Mouse (Mus musculus): ENCODE measurements around the gene Hoga1. TPM values are rescaled to one million over a fixed set of nuclear protein-coding genes. Genes with fewer than 3 reads are reported as not detected.

Hoga1 gene
- polyA plus RNA-seq, 1 experiment from 2014 or later = 1.3 TPM

- WGBS = 80% methylated on average over 5 of the region's 5 CpGs
- Histone ChIP-seq H3K4me2 (no peak overlapping the region), H3K4me3 (no peak overlapping the region), H3K9me3 (no peaks in the 10 kb centered on the region), H3K27me3 (no peaks in the 10 kb centered on the region), H3K9ac (no peak overlapping the region), H3K4me1 (peaks cover 28% of the 10 kb centered on the region), H3K36me3 (peaks cover 19% of the 10 kb centered on the region), H3K27ac (no peak overlapping the region)
- no peak for ATAC-seq (ENCODE audit: insufficient number of reproducible peaks, insufficient read depth, low FRiP score, low TSS enrichment, low read depth)
These were observed 14.3 kb upstream of the Hoga1 start for GRCm38 (mm10) chr19:42031112-42031511.

DNA sequence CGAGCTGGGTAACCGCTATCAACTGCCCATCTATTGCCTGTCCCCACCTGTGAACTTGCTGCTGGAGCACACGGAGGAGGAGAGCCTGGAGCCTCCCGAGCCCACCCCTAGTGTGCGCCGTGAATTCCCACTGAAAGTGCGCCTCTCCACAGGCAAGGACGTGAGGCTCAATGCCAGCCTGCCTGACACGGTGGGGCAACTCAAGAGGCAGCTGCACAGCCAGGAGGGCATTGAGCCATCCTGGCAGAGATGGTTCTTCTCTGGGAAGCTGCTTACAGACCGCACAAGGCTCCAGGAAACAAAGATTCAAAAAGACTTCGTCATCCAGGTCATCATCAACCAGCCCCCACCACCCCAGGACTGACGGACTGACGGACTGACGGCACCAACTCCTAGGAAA lies 11.8 kb upstream of the Hoga1 start:
- Histone ChIP-seq H3K4me1 (peaks cover 24% of the 10 kb centered on the region), H3K9ac (peak overlapping the region; percentile 49), H3K27me3 (no peaks in the 10 kb centered on the region), H3K36me3 (peaks cover 19% of the 10 kb centered on the region), H3K27ac (peak overlapping the region; percentile 80), H3K4me3 (no peak overlapping the region), H3K4me2 (no peak overlapping the region), H3K9me3 (no peaks in the 10 kb centered on the region)
- WGBS = 82% methylated on average over 14 of the region's 14 CpGs
- ATAC-seq (ENCODE audit: insufficient number of reproducible peaks, insufficient read depth, low FRiP score, low TSS enrichment, low read depth) = no peak

DNA sequence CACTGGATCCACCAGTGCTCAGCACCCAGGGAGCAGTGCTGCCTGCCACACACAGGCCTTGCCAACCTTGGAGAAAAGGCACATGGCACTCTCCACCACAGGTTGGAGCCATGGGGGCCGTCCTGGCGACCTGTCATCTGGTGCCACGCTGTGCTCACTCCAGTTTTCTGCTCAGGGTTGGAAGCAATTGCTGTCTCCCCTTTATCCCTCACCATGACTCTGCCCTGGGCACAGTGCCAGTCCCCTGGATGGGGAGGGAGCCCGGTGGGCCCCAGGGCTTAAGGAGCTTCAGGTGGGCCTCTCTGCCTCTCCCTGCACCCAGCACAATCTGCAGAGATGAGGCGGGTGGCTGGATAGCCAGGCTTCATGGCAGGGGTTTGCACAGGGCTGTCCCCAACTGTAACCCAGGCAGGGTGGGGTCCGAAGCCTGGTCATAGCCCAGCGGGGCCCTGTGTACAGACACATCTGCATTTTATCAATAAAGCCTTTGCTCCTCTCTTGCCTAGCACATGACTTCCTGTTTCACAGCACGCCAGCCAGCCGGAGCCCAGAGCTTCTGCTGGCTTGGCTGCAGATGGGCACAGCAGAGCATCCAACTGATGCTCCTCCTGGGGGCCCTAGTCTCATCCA lies 11.1 kb upstream of the Hoga1 start:
- 37% methylated on average over 9 of the region's 9 CpGs for WGBS
- no peak overlapping the region for H3K4me3 ChIP-seq
- peak; percentile 35; the same call in 1 of the 2 replicates for ATAC-seq (ENCODE audit: insufficient number of reproducible peaks, insufficient read depth, low FRiP score, low TSS enrichment, low read depth)
- H3K9me3 ChIP-seq = no peaks in the 10 kb centered on the region
- H3K4me1 ChIP-seq = peaks cover 24% of the 10 kb centered on the region
- H3K9ac ChIP-seq = peak overlapping the region; percentile 49
- H3K27me3 ChIP-seq = no peaks in the 10 kb centered on the region
- H3K36me3 ChIP-seq = peaks cover 19% of the 10 kb centered on the region
- peak overlapping the region; percentile 80 for H3K27ac ChIP-seq
- H3K4me2 ChIP-seq = no peak overlapping the region; the same call in 1 of the 2 replicates

DNA sequence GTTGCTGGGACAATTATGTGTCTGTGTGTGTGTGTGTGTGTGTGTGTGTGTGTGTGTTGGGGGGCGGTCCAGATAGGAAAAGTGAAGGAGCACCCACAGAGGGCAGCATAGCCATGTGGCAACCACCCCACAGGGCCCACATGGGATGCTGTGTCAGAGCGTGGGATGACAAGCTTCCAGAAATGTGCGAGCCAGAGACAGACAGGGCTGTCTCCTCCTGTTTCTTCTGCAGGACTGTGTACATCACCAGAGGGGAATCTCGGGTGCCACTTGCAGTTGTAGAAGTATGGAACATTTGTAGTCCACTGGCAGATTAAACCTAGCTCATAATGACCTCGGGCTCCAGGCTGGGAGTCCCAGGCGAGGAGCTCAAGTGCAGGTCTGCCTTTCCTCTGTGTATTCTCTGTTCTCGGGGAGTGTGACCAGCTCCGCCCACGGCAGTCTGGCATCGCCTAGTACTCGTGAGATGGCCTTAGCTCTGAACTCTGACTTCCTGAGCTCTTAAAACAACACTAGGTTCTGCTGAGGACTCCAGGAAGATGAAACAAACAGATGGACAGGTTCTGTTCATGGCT lies 10.4 kb upstream of the Hoga1 start:
- Histone ChIP-seq H3K36me3 (peaks cover 19% of the 10 kb centered on the region), H3K9me3 (no peaks in the 10 kb centered on the region), H3K9ac (0 out of 2 replicates have a peak overlapping the region, but pooled peaks have one; percentile 27), H3K4me2 (peak overlapping the region; percentile 24), H3K27me3 (peaks cover 3% of the 10 kb centered on the region), H3K27ac (peak overlapping the region; percentile 80), H3K4me1 (peaks cover 24% of the 10 kb centered on the region), H3K4me3 (no peak overlapping the region)
- WGBS = 47% methylated on average over 11 of the region's 11 CpGs
- 0 out of 2 replicates have a peak, but pooled peaks have one; percentile 3 for ATAC-seq (ENCODE audit: insufficient number of reproducible peaks, insufficient read depth, low FRiP score, low TSS enrichment, low read depth)

- Histone ChIP-seq H3K4me2 (peak within 1 kb of the TSS; percentile 24; the same call in 1 of the 2 replicates), H3K27ac (peak within 1 kb of the TSS; percentile 80)
These were observed 9.8 kb upstream of the Hoga1 start, which contains the start of gene Ankrd2 for GRCm38 (mm10) chr19:42035456-42036248. Gene Ankrd2, plus strand, starts transcription at chr19:42036000.

DNA sequence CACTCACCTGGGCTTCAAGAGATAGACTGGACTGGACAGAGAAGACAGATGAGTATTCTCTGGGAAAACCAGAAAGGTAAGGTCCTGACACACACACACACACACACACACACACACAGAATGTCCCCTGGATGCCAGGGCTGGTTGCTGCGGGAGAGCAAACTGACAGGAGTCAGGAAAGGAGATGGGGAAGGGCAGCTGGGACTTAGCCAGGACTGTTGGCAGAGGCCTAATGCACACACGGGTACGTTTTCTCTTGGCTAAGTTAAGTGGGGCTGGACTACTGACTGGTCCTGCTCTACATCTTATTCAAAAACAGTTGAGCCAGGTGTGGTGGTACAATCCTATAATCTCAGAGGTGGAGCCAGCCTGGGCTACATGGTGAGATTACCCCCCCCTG lies 9.1 kb upstream of the Hoga1 start:
- ATAC-seq (ENCODE audit: insufficient number of reproducible peaks, insufficient read depth, low FRiP score, low TSS enrichment, low read depth) = no peak
- Histone ChIP-seq H3K9ac (no peak overlapping the region), H3K4me3 (no peak overlapping the region), H3K4me1 (peaks cover 24% of the 10 kb centered on the region), H3K36me3 (peaks cover 19% of the 10 kb centered on the region), H3K27me3 (peaks cover 6% of the 10 kb centered on the region), H3K9me3 (no peaks in the 10 kb centered on the region), H3K4me2 (no peak overlapping the region), H3K27ac (no peak overlapping the region)
- WGBS = 86% methylated on average over 3 of the region's 3 CpGs

More at GRCm38 (mm10) chr19:42035456-42036248, 9.8 kb upstream of the Hoga1 start, which contains the start of gene Ankrd2:
- H3K36me3 ChIP-seq = peaks cover 19% of the 10 kb centered on the region
- peaks cover 24% of the 10 kb centered on the region for H3K4me1 ChIP-seq
- ATAC-seq (ENCODE audit: insufficient number of reproducible peaks, insufficient read depth, low FRiP score, low TSS enrichment, low read depth) = 0 out of 2 replicates have a peak, but pooled peaks have one; percentile 16
- no peaks in the 10 kb centered on the region for H3K9me3 ChIP-seq
- peaks cover 6% of the 10 kb centered on the region for H3K27me3 ChIP-seq
- H3K9ac ChIP-seq = 0 out of 2 replicates have a peak within 1 kb of the TSS, but pooled peaks have one; percentile 27
- 66% methylated on average over 19 of the region's 19 CpGs for WGBS
- H3K4me3 ChIP-seq = no peak within 1 kb of the TSS

DNA sequence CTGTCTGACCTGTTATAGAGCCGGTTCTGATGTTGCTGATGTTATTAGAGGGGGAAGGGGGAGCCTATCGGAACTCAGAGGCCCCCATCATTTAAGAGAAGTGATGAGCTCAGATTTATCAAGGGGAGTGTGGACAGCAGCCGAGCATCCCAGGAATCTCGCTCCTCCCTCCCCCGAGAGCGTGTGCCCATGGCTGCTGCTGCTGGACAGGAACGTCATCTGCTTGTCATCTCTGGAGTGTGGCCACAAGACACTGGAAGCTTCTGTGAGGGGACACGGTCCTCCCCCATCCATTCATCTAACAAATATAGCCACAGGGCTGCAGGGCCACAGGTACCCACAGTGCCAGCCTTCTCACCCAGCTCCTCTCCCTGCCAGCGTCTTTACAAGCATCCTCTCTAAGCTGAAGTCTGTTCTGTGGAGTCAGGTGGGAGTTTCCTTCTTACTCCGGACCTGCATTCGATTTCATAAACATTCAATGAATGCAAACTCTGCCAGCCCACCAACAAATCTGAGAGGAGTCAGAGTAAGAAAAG lies 8.2 kb upstream of the Hoga1 start:
- peaks cover 6% of the 10 kb centered on the region for H3K27me3 ChIP-seq

DNA sequence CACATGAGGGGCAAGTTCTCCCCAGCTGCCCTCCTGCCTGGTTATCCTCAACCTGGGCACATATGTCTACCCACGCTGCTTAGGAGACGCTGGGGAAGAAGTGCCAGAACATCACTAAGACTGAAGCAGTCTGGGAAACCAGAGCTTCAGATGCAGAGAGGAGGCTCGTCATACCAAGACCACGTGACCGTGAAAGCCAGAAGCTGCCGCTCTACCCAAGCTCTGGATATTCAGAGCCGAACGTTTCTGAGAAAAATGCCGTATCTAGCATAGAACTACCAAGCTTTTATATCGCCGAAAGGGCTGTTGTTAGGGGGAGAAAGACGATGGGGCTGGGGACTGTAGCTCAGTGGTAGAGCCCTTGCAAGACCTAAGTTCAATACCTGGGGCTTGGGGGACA lies 7.1 kb upstream of the Hoga1 start:
- 89% methylated on average over 12 of the region's 12 CpGs for WGBS

More for the DNA sequence above, 8.2 kb upstream of the Hoga1 start:
- ATAC-seq (ENCODE audit: insufficient number of reproducible peaks, insufficient read depth, low FRiP score, low TSS enrichment, low read depth) = no peak
- Histone ChIP-seq H3K27ac (no peak overlapping the region), H3K9ac (no peak overlapping the region), H3K4me1 (peaks cover 24% of the 10 kb centered on the region), H3K9me3 (no peaks in the 10 kb centered on the region), H3K4me3 (no peak overlapping the region), H3K36me3 (peaks cover 13% of the 10 kb centered on the region), H3K4me2 (no peak overlapping the region)
- 70% methylated on average over 11 of the region's 11 CpGs for WGBS

GRCm38 (mm10) chr19:42043988-42044387 lies 1.4 kb upstream of the Hoga1 start:
- no peak overlapping the region for H3K9ac ChIP-seq

More for the DNA sequence above, 7.1 kb upstream of the Hoga1 start:
- H3K4me2 ChIP-seq = no peak overlapping the region
- no peak overlapping the region for H3K4me3 ChIP-seq
- H3K27me3 ChIP-seq = peaks cover 6% of the 10 kb centered on the region
- no peaks in the 10 kb centered on the region for H3K9me3 ChIP-seq
- peaks cover 11% of the 10 kb centered on the region for H3K36me3 ChIP-seq
- no peak for ATAC-seq (ENCODE audit: insufficient number of reproducible peaks, insufficient read depth, low FRiP score, low TSS enrichment, low read depth)
- no peak overlapping the region for H3K27ac ChIP-seq
- H3K9ac ChIP-seq = no peak overlapping the region
- peaks cover 24% of the 10 kb centered on the region for H3K4me1 ChIP-seq

GRCm38 (mm10) chr19:42050251-42050650 lies 4.8 kb downstream of the Hoga1 start:
- Histone ChIP-seq H3K4me3 (no peak overlapping the region), H3K4me2 (no peak overlapping the region), H3K36me3 (no peaks in the 10 kb centered on the region), H3K9ac (no peak overlapping the region), H3K4me1 (peaks cover 13% of the 10 kb centered on the region; the same call in 1 of the 2 replicates), H3K27ac (no peak overlapping the region), H3K27me3 (no peaks in the 10 kb centered on the region), H3K9me3 (no peaks in the 10 kb centered on the region)
- WGBS = 90% methylated on average over 1 of the region's 1 CpGs
- no peak for ATAC-seq (ENCODE audit: insufficient number of reproducible peaks, insufficient read depth, low FRiP score, low TSS enrichment, low read depth)

More at GRCm38 (mm10) chr19:42043988-42044387, 1.4 kb upstream of the Hoga1 start:
- Histone ChIP-seq H3K27ac (no peak overlapping the region), H3K4me2 (no peak overlapping the region), H3K27me3 (peaks cover 6% of the 10 kb centered on the region), H3K36me3 (no peaks in the 10 kb centered on the region), H3K4me1 (peaks cover 13% of the 10 kb centered on the region; the same call in 1 of the 2 replicates), H3K4me3 (no peak overlapping the region), H3K9me3 (no peaks in the 10 kb centered on the region)
- 97% methylated on average over 6 of the region's 6 CpGs for WGBS
- ATAC-seq (ENCODE audit: insufficient number of reproducible peaks, insufficient read depth, low FRiP score, low TSS enrichment, low read depth) = no peak

DNA sequence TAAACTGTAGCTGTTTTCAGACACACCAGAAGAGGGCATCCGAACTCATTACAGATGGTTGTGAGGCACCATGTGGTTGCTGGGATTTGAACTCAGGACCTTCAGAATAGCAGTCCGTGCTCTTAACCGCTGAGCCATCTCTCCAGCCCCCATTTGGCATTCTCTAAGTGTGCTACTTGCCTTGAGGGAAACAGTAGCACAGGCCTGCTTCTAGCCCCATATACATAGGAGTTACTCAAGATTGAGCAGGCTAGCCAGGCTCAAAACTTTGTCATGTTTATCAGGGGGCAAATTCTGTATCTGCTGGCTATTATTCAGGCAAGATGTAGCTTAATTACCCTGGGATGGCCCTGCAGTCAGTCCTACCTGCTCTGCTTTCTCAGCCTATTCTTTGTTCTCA lies 5.9 kb downstream of the Hoga1 start:
- Histone ChIP-seq H3K4me2 (no peak overlapping the region), H3K9me3 (no peaks in the 10 kb centered on the region), H3K9ac (no peak overlapping the region), H3K27ac (no peak overlapping the region), H3K36me3 (no peaks in the 10 kb centered on the region), H3K4me3 (no peak overlapping the region), H3K27me3 (no peaks in the 10 kb centered on the region), H3K4me1 (0 out of 2 replicates have a peak, but pooled peaks cover 2% of the 10 kb centered on the region)
- ATAC-seq (ENCODE audit: insufficient number of reproducible peaks, insufficient read depth, low FRiP score, low TSS enrichment, low read depth) = no peak
- 82% methylated on average over 3 of the region's 3 CpGs for WGBS
